Mouse (Mus musculus) erythroblast, embryonic 14.5 days (primary cell): Measurements from ENCODE around the gene Strip2.

Experiments
- GATA1 ChIP-seq: IDR thresholded peaks from 2 replicates; pipeline ENCODE4 v1.6.1; 2012; ENCODE audit warnings: low read length, inconsistent platforms, mixed read lengths
- TAL1 ChIP-seq: IDR thresholded peaks from 3 replicates; pipeline ENCODE4 v1.6.1; 2012; ENCODE audit warnings: low read length, inconsistent platforms, mixed read lengths

GRCm38 (mm10) chr6:29896976-29897375 lies 19.8 kb upstream of the Strip2 start:
- TF ChIP-seq GATA1 = no peak
- TF ChIP-seq TAL1 = no peak
